Mouse (Mus musculus) liver, embryonic 16.5 days (tissue): ENCODE results near the gene Tmem242. TPM values are rescaled to one million over a fixed set of nuclear protein-coding genes. Genes with fewer than 3 reads are reported as not detected.

Experiments used
- ATAC-seq: fragments of 200-750 bp; cut with Nextera tagmentation; 2 replicates; pipeline ENCODE4 v1.8.0; 2017; ENCODE audit warnings: low read depth, mild to moderate bottlenecking, moderate number of reproducible peaks, moderate library complexity
- H3K27ac ChIP-seq: fragments of 300-500 bp; sonication (generic); 2 replicates; pipeline ENCODE4 v1.5.1; 2014; ENCODE audit warnings: mild to moderate bottlenecking, low read length
- H3K27me3 ChIP-seq: fragments of 300-500 bp; sonication (generic); 2 replicates; pipeline ENCODE4 v1.6.1; 2014; ENCODE audit warnings: low read depth, low read length, mixed read lengths; ENCODE audit not compliant: control insufficient read depth, insufficient read depth
- H3K36me3 ChIP-seq: fragments of 300-500 bp; sonication (generic); 2 replicates; pipeline ENCODE4 v1.6.1; 2014; ENCODE audit warnings: mild to moderate bottlenecking; ENCODE audit not compliant: control insufficient read depth, insufficient read depth
- H3K4me1 ChIP-seq: fragments of 300-500 bp; sonication (generic); 2 replicates; pipeline ENCODE4 v1.6.1; 2014; ENCODE audit warnings: low read depth, low read length, mixed read lengths; ENCODE audit not compliant: control insufficient read depth
- H3K4me2 ChIP-seq: fragments of 300-500 bp; sonication (generic); 2 replicates; pipeline ENCODE4 v1.6.1; 2014; ENCODE audit warnings: low read depth, low read length, mixed read lengths
- H3K4me3 ChIP-seq: fragments of 300-500 bp; sonication (generic); 2 replicates; pipeline ENCODE4 v1.5.1; 2014; ENCODE audit warnings: low read depth, mild to moderate bottlenecking, low read length
- H3K9ac ChIP-seq: fragments of 300-500 bp; sonication (generic); 2 replicates; pipeline ENCODE4 v1.6.1; 2014; ENCODE audit warnings: low read depth, low read length
- H3K9me3 ChIP-seq: fragments of 300-500 bp; sonication (generic); replicated peaks from 2 replicates; pipeline ENCODE4 v1.6.1; 2016; ENCODE audit warnings: low read length; ENCODE audit not compliant: control insufficient read depth
- WGBS: fragments of 180-500 bp; shearing (Covaris S2); extraction: QIAGEN DNeasy Blood & Tissue Kit; methylation state at CpG from one replicate; pipeline ENCODE4 v1.1.7; 2014; ENCODE audit not compliant: insufficient replicate concordance; 5-methylcytosine and 5-hydroxymethylcytosine counted together
- polyA plus RNA-seq: library from polyadenylated mRNA; unstranded; fragments of >200 nt; fragmentation: Nextera tagmentation; extraction: Ambion mirVana; gene quantifications from 2 replicates; pipeline ENCODE4 v1.2.1, GENCODE M21; 2015

Gene Tmem242
- polyA plus RNA-seq, 1 experiment from 2014 or later, result 43.0 TPM

DNA sequence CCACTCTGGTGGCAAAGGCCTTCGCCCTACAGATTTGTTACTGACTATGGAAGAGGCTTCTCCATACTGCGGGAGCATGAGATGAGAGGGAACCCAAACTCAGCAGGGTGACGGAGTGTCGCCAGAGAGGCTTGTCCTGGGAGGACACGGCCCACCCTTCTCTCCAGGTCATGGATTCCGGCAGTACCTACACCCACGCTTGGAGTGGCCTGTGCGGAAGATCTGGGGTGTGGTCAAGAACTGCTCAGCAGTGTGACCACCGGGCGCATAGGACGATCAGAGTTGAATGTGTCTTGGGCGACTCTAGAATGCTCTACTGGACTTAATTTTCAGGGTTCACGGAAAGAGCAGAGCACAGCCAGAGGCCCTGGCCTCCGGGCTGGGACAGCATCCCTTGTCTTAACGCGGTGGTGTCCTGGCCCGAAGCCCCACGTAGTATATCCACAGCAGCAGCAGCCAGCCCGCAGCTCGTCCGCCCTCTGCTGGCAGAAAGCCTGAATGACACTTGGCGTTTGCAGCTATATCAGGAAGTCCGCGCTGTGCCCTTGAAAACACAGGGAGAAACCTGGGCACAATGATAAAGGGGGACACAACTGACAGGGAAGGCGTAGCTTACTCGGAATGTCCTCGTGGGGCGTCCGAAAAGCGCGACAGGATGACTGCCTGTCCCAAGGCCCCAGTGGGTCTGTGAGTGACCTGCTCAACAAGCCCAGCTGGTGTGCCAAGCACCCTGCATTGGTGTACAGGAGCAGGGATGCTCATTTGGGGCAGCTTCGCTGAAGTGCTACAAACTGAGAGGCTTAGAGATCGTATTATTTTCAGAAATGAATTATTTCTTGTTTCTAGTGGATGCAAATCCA is 42.7 kb downstream of the Tmem242 start:
- Histone ChIP-seq H3K27me3 (no peaks in the 10 kb centered on the region), H3K9me3 (no peaks in the 10 kb centered on the region), H3K4me2 (no peak overlapping the region), H3K9ac (no peak overlapping the region), H3K27ac (no peak overlapping the region), H3K4me1 (no peaks in the 10 kb centered on the region), H3K36me3 (no peaks in the 10 kb centered on the region), H3K4me3 (no peak overlapping the region)
- 27% methylated on average over 33 of the region's 33 CpGs for WGBS
- ATAC-seq, result peak; percentile 59

DNA sequence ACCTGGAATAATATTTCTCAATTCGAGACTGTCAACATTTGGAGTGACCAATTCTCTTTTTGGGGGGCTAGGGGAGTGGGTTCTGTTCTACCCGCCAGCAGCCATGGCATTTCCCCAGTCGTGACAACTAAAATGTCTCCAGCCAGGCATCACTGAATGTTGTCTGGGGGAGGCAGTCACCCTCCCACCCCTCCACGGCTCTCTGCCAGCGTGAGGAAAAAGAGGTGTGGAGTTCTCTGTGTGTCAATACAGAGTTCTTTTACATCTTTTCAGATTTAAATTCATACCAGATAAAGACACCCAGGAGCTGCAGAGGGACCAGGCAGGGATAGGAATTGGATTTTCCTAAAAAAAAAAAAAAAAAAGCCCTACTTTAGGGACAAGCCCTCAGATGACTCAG is 43.8 kb downstream of the Tmem242 start:
- Histone ChIP-seq H3K27ac (no peak overlapping the region), H3K9ac (no peak overlapping the region), H3K4me3 (no peak overlapping the region), H3K9me3 (no peaks in the 10 kb centered on the region), H3K27me3 (no peaks in the 10 kb centered on the region), H3K4me2 (no peak overlapping the region), H3K36me3 (no peaks in the 10 kb centered on the region), H3K4me1 (no peaks in the 10 kb centered on the region)
- no peak for ATAC-seq
- 63% methylated on average over 5 of the region's 5 CpGs for WGBS

DNA sequence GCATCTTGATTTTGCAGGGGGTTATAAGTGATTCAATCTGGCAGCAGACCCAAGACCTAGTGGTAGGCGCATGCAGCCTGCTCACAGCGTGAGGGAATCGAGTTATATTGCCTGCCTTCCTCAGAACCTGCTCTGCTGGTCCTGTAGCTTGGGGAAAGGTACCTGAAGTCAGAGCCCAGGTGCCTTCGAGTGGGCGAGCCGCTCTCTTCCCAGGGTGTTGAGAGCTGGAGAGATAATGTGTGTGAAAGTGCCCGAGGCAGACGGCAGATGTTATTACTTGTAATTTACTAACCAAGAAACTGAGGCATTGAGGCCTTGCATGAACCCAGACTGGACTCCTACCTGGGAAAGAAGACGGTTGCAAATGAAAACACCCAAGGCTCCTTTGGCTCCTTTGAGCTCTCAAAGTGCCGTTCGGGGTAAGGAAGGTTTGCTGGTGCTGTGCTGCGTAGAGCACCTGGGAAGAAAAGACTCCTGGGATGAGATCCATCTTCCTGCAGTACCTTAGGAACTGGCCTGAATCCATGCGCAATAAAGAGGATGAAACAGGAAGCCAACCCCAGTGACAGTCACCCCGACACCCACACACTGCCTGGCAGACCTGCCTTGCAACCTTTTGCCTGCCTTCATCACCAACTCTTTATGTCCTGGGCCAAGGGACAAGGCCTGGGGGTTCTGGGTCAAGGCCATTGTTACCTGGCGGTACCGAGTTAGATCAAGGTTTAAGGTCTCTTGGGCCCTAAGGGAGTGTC is 44.4 kb downstream of the Tmem242 start:
- Histone ChIP-seq H3K4me3 (no peak overlapping the region), H3K27ac (no peak overlapping the region), H3K27me3 (no peaks in the 10 kb centered on the region), H3K36me3 (no peaks in the 10 kb centered on the region), H3K9me3 (no peaks in the 10 kb centered on the region), H3K9ac (no peak overlapping the region), H3K4me1 (no peaks in the 10 kb centered on the region), H3K4me2 (no peak overlapping the region)
- WGBS, result 71% methylated on average over 16 of the region's 16 CpGs
- no peak for ATAC-seq

DNA sequence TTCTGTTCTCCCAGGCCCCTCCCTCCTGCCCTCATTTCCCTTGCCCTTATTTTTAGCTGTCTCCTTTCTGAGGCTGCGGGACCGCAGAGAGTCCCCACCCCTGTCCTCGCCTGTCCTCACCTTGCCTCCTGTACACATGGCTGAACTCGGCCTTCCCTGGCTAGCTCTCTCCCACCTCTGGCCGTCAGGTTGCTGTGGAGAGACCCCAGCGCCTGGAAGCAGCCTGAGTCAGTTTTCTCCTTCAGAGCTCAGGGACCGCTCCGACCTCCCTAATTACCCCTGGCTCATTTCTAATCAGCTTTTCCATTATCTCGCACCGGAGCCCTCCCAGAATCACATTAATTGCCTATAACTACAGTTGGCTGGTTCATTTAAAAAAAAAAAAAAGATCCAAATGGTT is 49.4 kb downstream of the Tmem242 start:
- H3K36me3 ChIP-seq, result no peaks in the 10 kb centered on the region
- H3K27me3 ChIP-seq, result no peaks in the 10 kb centered on the region
- no peak overlapping the region for H3K4me3 ChIP-seq
- no peak overlapping the region for H3K9ac ChIP-seq
- ATAC-seq, result no peak
- H3K27ac ChIP-seq, result no peak overlapping the region
- 65% methylated on average over 10 of the region's 10 CpGs for WGBS
- H3K4me1 ChIP-seq, result no peaks in the 10 kb centered on the region
- no peaks in the 10 kb centered on the region for H3K9me3 ChIP-seq
- no peak overlapping the region for H3K4me2 ChIP-seq

DNA sequence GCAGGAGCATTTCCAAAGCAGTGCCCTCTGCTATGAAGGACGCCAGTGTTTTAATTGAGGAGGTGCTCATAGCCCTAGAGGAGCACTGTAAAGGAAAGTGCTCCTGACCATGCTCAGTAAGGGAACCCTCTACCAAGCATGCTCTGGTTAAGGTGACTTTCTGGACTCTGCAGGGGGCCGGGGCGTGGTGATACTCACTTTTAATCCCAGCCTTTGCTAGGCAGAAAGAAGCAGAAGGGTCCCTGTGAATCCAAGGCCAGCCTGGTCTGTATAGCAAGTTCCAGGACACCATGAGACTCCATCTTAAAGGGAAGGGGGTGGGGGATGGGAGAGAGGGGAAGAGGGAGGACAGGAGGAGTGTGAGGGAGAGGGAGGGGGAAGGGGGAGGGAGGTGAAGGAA is 51.7 kb downstream of the Tmem242 start:
- WGBS, result 74% methylated on average over 3 of the region's 3 CpGs
- Histone ChIP-seq H3K4me1 (no peaks in the 10 kb centered on the region), H3K4me2 (no peak overlapping the region), H3K27ac (no peak overlapping the region), H3K9ac (no peak overlapping the region), H3K4me3 (no peak overlapping the region), H3K9me3 (no peaks in the 10 kb centered on the region), H3K27me3 (no peaks in the 10 kb centered on the region), H3K36me3 (no peaks in the 10 kb centered on the region)
- no peak for ATAC-seq

DNA sequence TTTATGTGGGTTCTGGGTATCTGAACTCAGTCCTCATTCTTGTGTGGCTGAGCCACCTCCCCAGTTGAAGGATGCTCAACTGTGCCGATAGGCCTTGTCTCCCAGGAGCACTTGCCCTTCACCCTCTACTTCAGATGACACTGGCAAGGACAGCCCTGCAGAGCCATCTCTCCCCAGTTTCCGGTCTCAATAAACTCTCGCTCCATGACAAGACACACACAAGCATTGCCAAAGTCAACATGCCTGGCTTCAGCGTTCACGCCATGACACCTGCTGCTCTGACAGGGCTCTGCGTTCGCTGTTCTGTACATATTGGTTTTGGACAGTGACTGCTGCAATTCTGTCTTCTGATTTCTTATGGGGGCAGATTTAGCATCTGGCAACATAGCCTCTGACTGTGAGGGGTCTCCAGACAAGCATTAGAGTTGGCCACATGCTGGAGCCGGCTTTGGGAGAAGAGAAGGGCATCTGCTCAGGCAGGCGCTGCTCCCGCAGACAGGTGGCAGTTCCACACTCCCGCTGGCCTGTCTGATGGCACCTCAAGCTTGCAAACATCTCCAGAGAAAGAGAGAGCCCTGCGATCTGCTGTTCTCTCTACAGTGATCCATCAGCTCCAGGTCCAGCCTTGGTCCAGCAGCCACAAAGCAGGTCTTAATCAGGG is 53.0 kb downstream of the Tmem242 start:
- Histone ChIP-seq H3K9ac (no peak overlapping the region), H3K4me1 (no peaks in the 10 kb centered on the region), H3K4me2 (no peak overlapping the region), H3K9me3 (no peaks in the 10 kb centered on the region), H3K27me3 (no peaks in the 10 kb centered on the region), H3K36me3 (no peaks in the 10 kb centered on the region), H3K4me3 (no peak overlapping the region), H3K27ac (no peak overlapping the region)
- no peak for ATAC-seq
- 73% methylated on average over 12 of the region's 12 CpGs for WGBS

DNA sequence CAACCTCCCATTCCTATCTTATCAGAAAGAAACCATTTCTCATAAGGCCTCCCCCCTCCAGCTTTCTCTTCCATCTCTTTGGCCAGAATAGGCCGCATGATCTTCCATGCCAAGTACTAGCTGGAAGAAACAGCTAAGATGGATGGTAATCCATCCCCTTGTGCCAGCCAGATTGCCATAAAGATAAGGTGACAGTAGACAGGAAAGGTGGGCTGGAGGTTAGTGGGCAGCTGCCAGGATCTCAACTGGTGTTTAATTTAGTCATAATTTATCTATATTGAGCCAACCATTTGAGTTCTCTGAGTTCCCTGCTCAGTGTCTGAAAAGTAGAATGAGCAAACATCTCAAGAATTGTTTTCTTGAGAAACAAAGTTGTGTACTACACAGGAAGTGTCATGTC is 54.4 kb downstream of the Tmem242 start:
- no peak overlapping the region for H3K4me2 ChIP-seq
- H3K36me3 ChIP-seq, result no peaks in the 10 kb centered on the region
- H3K27ac ChIP-seq, result no peak overlapping the region
- no peak for ATAC-seq
- H3K4me1 ChIP-seq, result no peaks in the 10 kb centered on the region
- no peak overlapping the region for H3K9ac ChIP-seq
- H3K9me3 ChIP-seq, result no peaks in the 10 kb centered on the region
- 66% methylated on average over 1 of the region's 1 CpGs for WGBS
- no peaks in the 10 kb centered on the region for H3K27me3 ChIP-seq
- no peak overlapping the region for H3K4me3 ChIP-seq

DNA sequence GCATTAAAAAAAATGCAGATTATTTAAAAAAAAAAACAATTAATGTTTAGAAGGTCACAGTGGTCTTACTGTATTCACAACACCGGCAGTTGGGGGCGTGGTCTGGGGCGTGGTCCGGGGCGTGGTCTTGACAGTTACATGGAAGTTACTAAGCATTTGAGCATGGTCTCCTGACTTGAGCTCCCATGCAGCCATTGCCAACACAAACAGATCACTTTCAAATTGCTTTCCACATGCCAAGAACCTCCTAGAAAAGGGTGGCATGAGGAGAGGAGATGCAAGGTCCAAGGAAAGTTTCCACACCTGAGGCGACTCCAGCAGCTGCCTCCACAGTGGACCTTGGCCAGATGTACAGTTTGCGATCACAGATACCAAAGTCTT is 62.1 kb downstream of the Tmem242 start:
- no peak overlapping the region for H3K4me2 ChIP-seq
- H3K4me3 ChIP-seq, result no peak overlapping the region
- H3K27ac ChIP-seq, result no peak overlapping the region
- no peaks in the 10 kb centered on the region; the same call in 1 of the 2 replicates for H3K4me1 ChIP-seq
- ATAC-seq, result no peak
- H3K9me3 ChIP-seq, result no peaks in the 10 kb centered on the region
- no peak overlapping the region for H3K9ac ChIP-seq
- H3K27me3 ChIP-seq, result no peaks in the 10 kb centered on the region; the same call in 1 of the 2 replicates
- 24% methylated on average over 7 of the region's 7 CpGs for WGBS
- H3K36me3 ChIP-seq, result no peaks in the 10 kb centered on the region
